Mouse (Mus musculus) limb, embryonic 13.5 days (tissue): Measurements from ENCODE around the gene Stap2. TPM values are rescaled to one million over a fixed set of nuclear protein-coding genes. Genes with fewer than 3 reads are reported as not detected.

Experiments used
- ATAC-seq: fragments of 200-750 bp; cut with Nextera tagmentation; 2 replicates; pipeline ENCODE4 v1.8.0; 2017; ENCODE audit warnings: low read depth, moderate number of reproducible peaks, moderate TSS enrichment; ENCODE audit not compliant: low FRiP score
- H3K27ac ChIP-seq: fragments of 300-500 bp; sonication (generic); 2 replicates; pipeline ENCODE4 v1.5.1; 2015; ENCODE audit warnings: inconsistent platforms, mild to moderate bottlenecking, moderate library complexity
- H3K27me3 ChIP-seq: fragments of 300-500 bp; sonication (generic); 2 replicates; pipeline ENCODE4 v1.6.1; 2015; ENCODE audit warnings: mild to moderate bottlenecking, inconsistent platforms
- H3K36me3 ChIP-seq: fragments of 300-500 bp; sonication (generic); 2 replicates; pipeline ENCODE4 v1.6.1; 2015; ENCODE audit warnings: inconsistent platforms, mild to moderate bottlenecking, moderate library complexity
- H3K4me1 ChIP-seq: fragments of 300-500 bp; sonication (generic); 2 replicates; pipeline ENCODE4 v1.6.1; 2015; ENCODE audit warnings: inconsistent platforms
- H3K4me2 ChIP-seq: fragments of 300-500 bp; sonication (generic); replicated peaks from 2 replicates; pipeline ENCODE4 v1.6.1; 2015; ENCODE audit warnings: inconsistent platforms, mild to moderate bottlenecking, moderate library complexity
- H3K4me3 ChIP-seq: fragments of 300-500 bp; sonication (generic); 2 replicates; pipeline ENCODE4 v1.5.1; 2015; ENCODE audit warnings: moderate library complexity, mild to moderate bottlenecking, inconsistent platforms
- H3K9ac ChIP-seq: fragments of 300-500 bp; sonication (generic); 2 replicates; pipeline ENCODE4 v1.6.1; 2015; ENCODE audit warnings: mild to moderate bottlenecking, inconsistent platforms
- H3K9me3 ChIP-seq: fragments of 300-500 bp; sonication (generic); 2 replicates; pipeline ENCODE4 v1.6.1; 2016; ENCODE audit warnings: inconsistent platforms
- WGBS: fragments of 180-500 bp; shearing (Covaris S2); methylation state at CpG from one replicate; pipeline ENCODE4 v1.1.7; 2015; 5-methylcytosine and 5-hydroxymethylcytosine counted together
- polyA plus RNA-seq: library from polyadenylated mRNA; unstranded; fragments of >200 nt; fragmentation: Nextera tagmentation; extraction: Ambion mirVana; gene quantifications from 2 replicates; pipeline ENCODE4 v1.2.1, GENCODE M21; 2015

The Stap2 gene
- polyA plus RNA-seq, 1 experiment from 2014 or later = 8.1 TPM

DNA sequence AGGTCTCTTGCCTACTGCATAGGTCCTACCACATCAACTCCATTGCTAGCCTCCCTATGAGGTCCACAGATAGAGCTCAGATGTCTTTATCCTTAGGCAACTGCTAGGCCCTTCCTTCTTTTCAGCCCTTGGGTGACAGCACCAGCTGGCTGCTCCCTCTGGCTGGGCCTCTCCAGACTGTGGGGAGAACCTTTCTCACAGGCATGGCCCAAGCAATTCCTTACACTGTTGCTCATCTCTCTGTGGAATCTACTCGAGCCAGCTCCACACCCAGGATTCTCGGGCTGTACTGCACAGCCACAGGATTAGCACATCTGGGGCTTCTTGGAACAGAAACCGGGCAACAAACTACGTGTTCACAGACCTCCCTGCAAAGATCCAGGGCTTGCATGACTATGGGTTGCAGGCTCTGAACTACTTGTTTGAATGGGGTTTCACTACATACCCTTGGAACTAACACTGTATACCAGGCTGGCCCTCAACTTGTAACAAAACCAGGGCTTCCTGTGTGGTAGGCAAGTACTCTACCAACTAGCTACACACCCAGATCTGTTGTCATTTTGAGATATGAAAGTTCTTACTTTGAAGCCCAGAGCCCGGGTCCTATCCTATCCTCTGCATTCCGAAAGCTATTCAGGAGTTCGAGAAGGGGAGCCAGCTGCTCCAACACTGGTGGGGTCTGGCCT is 28.8 kb upstream of the Stap2 start:
- Histone ChIP-seq H3K27me3 (no peaks in the 10 kb centered on the region), H3K9ac (peak overlapping the region; percentile 97), H3K4me2 (peak overlapping the region; percentile 72), H3K4me3 (peak overlapping the region; percentile 91), H3K36me3 (peaks cover 48% of the 10 kb centered on the region), H3K4me1 (peaks cover 31% of the 10 kb centered on the region), H3K9me3 (no peaks in the 10 kb centered on the region), H3K27ac (no peak overlapping the region)
- 86% methylated on average over 7 of the region's 7 CpGs for WGBS
- ATAC-seq = no peak

- H3K4me1 ChIP-seq = peaks cover 35% of the 10 kb centered on the region
- no peak for ATAC-seq
- H3K4me2 ChIP-seq = no peak overlapping the region
- no peak overlapping the region for H3K27ac ChIP-seq
- H3K9me3 ChIP-seq = no peaks in the 10 kb centered on the region
- H3K4me3 ChIP-seq = no peak overlapping the region
- no peaks in the 10 kb centered on the region for H3K27me3 ChIP-seq
- WGBS = 83% methylated on average over 7 of the region's 7 CpGs
- H3K9ac ChIP-seq = peak overlapping the region; percentile 97; the same call in 1 of the 2 replicates
- H3K36me3 ChIP-seq = peaks cover 62% of the 10 kb centered on the region
These were observed 27.4 kb upstream of the Stap2 start for GRCm38 (mm10) chr17:56032831-56033230.

DNA sequence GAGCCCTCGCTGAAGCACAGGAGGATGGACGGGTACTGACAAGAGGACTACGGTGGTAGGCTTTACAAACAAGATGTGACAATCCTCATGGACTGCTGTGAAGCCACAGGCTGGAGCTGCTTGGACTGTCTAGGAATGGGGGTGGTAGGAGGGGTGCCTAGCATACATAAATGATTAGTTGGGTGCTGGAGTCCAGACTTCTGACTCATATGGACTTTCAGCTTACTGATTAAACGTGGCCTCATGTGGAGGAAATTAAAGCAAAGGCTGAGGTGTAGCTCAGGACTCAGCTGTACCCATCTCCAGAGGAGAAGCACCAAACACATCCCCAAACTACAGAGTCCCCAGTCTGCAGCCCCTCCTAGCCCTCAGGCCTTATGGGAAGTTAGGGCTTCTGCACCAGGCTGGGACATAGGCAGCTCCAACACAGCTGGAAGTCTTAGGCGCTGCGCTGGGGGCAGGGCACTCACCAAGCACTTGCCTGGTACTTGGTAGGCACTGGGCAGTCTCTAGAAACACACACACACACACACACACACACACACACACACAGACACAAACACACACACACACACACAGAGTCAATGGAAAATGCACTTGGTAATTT is 26.8 kb upstream of the Stap2 start:
- H3K27me3 ChIP-seq = no peaks in the 10 kb centered on the region
- no peak overlapping the region for H3K4me2 ChIP-seq
- no peak overlapping the region; the same call in 1 of the 2 replicates for H3K27ac ChIP-seq
- H3K36me3 ChIP-seq = peaks cover 68% of the 10 kb centered on the region
- no peaks in the 10 kb centered on the region for H3K9me3 ChIP-seq
- H3K4me3 ChIP-seq = no peak overlapping the region
- 72% methylated on average over 6 of the region's 6 CpGs for WGBS
- peaks cover 35% of the 10 kb centered on the region for H3K4me1 ChIP-seq
- no peak overlapping the region for H3K9ac ChIP-seq
- ATAC-seq = no peak

GRCm38 (mm10) chr17:56031431-56031830 is 26.0 kb upstream of the Stap2 start:
- H3K4me3 ChIP-seq = no peak overlapping the region
- 92% methylated on average over 7 of the region's 7 CpGs for WGBS
- H3K4me1 ChIP-seq = peaks cover 35% of the 10 kb centered on the region
- no peak for ATAC-seq
- no peak overlapping the region for H3K9ac ChIP-seq
- no peaks in the 10 kb centered on the region for H3K27me3 ChIP-seq
- no peak overlapping the region for H3K27ac ChIP-seq
- no peak overlapping the region for H3K4me2 ChIP-seq
- no peaks in the 10 kb centered on the region for H3K9me3 ChIP-seq
- peaks cover 74% of the 10 kb centered on the region for H3K36me3 ChIP-seq

DNA sequence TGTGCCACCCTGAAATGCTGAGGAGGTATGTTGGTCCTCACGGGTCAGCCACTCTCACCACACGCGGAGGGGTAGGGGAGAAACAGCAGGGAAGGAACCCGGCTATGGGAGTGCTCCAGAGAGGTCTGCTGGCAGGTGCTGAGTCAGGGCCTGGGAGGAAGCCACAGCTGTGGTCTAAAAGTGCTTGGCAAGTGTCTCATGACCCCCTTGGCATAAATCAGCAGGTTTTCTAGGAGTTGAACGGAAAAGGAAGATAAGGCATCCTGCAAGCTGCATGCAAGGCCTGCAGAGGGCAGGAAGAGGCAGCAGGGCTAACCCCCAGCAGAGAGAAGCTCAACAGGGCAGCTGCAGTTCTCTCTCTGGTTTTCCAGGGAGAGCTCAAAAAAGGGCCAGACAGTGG is 25.5 kb upstream of the Stap2 start:
- Histone ChIP-seq H3K36me3 (peaks cover 74% of the 10 kb centered on the region), H3K4me2 (no peak overlapping the region), H3K4me3 (no peak overlapping the region), H3K9ac (no peak overlapping the region), H3K4me1 (peaks cover 35% of the 10 kb centered on the region), H3K27ac (no peak overlapping the region), H3K27me3 (no peaks in the 10 kb centered on the region), H3K9me3 (no peaks in the 10 kb centered on the region)
- no peak for ATAC-seq
- WGBS = 66% methylated on average over 5 of the region's 5 CpGs

- H3K9me3 ChIP-seq = no peaks in the 10 kb centered on the region
- no peak overlapping the region for H3K4me3 ChIP-seq
- H3K9ac ChIP-seq = no peak overlapping the region
- no peak for ATAC-seq
- WGBS = 89% methylated on average over 9 of the region's 9 CpGs
- peaks cover 31% of the 10 kb centered on the region for H3K4me1 ChIP-seq
- no peaks in the 10 kb centered on the region for H3K27me3 ChIP-seq
- no peak overlapping the region for H3K4me2 ChIP-seq
- H3K27ac ChIP-seq = no peak overlapping the region
- peaks cover 75% of the 10 kb centered on the region for H3K36me3 ChIP-seq
These were observed 25.0 kb upstream of the Stap2 start for GRCm38 (mm10) chr17:56030238-56030870.

- Histone ChIP-seq H3K4me3 (no peak overlapping the region), H3K36me3 (peaks cover 76% of the 10 kb centered on the region), H3K4me2 (no peak overlapping the region), H3K9me3 (no peaks in the 10 kb centered on the region), H3K27me3 (no peaks in the 10 kb centered on the region), H3K27ac (no peak overlapping the region), H3K9ac (0 out of 2 replicates have a peak overlapping the region, but pooled peaks have one; percentile 19), H3K4me1 (peaks cover 10% of the 10 kb centered on the region)
- ATAC-seq = no peak
- WGBS = 94% methylated on average over 5 of the region's 5 CpGs
These were observed 22.5 kb upstream of the Stap2 start for GRCm38 (mm10) chr17:56027801-56028441.

GRCm38 (mm10) chr17:56026881-56027280 is 21.5 kb upstream of the Stap2 start:
- Histone ChIP-seq H3K9ac (no peak overlapping the region), H3K36me3 (peaks cover 72% of the 10 kb centered on the region), H3K27ac (no peak overlapping the region), H3K4me1 (0 out of 2 replicates have a peak, but pooled peaks cover 6% of the 10 kb centered on the region), H3K4me3 (no peak overlapping the region), H3K27me3 (no peaks in the 10 kb centered on the region), H3K4me2 (no peak overlapping the region), H3K9me3 (no peaks in the 10 kb centered on the region)
- ATAC-seq = no peak
- 30% methylated on average over 1 of the region's 1 CpGs for WGBS

DNA sequence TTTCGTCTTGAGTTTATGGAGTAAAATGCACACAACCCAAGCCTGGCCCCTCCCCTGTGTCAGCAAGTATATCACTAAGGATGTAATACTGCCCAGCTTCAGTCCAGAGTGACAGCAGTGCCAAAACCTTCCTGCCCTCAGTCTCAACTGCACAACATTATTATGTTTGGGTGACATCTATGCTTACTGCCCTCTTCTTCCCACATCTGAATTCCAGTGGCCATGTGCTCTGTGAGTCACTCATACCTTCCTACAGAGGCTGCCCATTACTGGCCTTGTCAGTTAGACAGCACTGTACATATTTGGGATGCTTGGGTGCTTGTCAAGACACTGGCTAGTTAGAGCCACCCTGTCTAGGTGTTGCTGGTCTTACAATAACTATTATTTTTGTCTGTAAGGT is 20.9 kb upstream of the Stap2 start:
- ATAC-seq = no peak
- Histone ChIP-seq H3K9ac (no peak overlapping the region), H3K36me3 (peaks cover 74% of the 10 kb centered on the region), H3K9me3 (no peaks in the 10 kb centered on the region), H3K4me1 (0 out of 2 replicates have a peak, but pooled peaks cover 9% of the 10 kb centered on the region), H3K27ac (no peak overlapping the region), H3K4me2 (no peak overlapping the region), H3K4me3 (no peak overlapping the region), H3K27me3 (no peaks in the 10 kb centered on the region)
- WGBS = 87% methylated on average over 1 of the region's 1 CpGs

- 81% methylated on average over 5 of the region's 5 CpGs for WGBS
- 0 out of 2 replicates have a peak, but pooled peaks cover 9% of the 10 kb centered on the region for H3K4me1 ChIP-seq
- H3K4me2 ChIP-seq = no peak overlapping the region
- no peaks in the 10 kb centered on the region for H3K9me3 ChIP-seq
- H3K9ac ChIP-seq = no peak overlapping the region
- H3K36me3 ChIP-seq = peaks cover 73% of the 10 kb centered on the region
- no peak overlapping the region for H3K27ac ChIP-seq
- ATAC-seq = no peak
- H3K27me3 ChIP-seq = no peaks in the 10 kb centered on the region
- no peak overlapping the region for H3K4me3 ChIP-seq
These were observed 19.5 kb upstream of the Stap2 start for GRCm38 (mm10) chr17:56024931-56025330.

GRCm38 (mm10) chr17:56024476-56024875 is 19.1 kb upstream of the Stap2 start:
- no peak for ATAC-seq
- H3K4me1 ChIP-seq = 0 out of 2 replicates have a peak, but pooled peaks cover 9% of the 10 kb centered on the region
- H3K4me2 ChIP-seq = no peak overlapping the region
- H3K27ac ChIP-seq = no peak overlapping the region
- H3K9me3 ChIP-seq = no peaks in the 10 kb centered on the region
- peaks cover 73% of the 10 kb centered on the region for H3K36me3 ChIP-seq
- H3K27me3 ChIP-seq = no peaks in the 10 kb centered on the region
- WGBS = 65% methylated on average over 2 of the region's 2 CpGs
- H3K4me3 ChIP-seq = no peak overlapping the region
- H3K9ac ChIP-seq = no peak overlapping the region

GRCm38 (mm10) chr17:56023386-56023785 is 18.0 kb upstream of the Stap2 start:
- 78% methylated on average over 5 of the region's 5 CpGs for WGBS
- H3K27me3 ChIP-seq = no peaks in the 10 kb centered on the region
- H3K9me3 ChIP-seq = no peaks in the 10 kb centered on the region
- H3K36me3 ChIP-seq = peaks cover 73% of the 10 kb centered on the region
- H3K9ac ChIP-seq = no peak overlapping the region
- H3K4me3 ChIP-seq = no peak overlapping the region
- no peak overlapping the region for H3K4me2 ChIP-seq
- H3K27ac ChIP-seq = no peak overlapping the region
- no peak for ATAC-seq
- 0 out of 2 replicates have a peak, but pooled peaks cover 7% of the 10 kb centered on the region for H3K4me1 ChIP-seq
